Mouse (Mus musculus) retina, embryonic 14.5 days (tissue): ENCODE measurements around the gene Skap1.

ENCODE experiments used
- DNase-seq: peaks from one replicate; pipeline ENCODE4 v3.0.0-alpha.2; 2015; ENCODE audit warnings: low spot score

Skap1 gene

GRCm38 (mm10) chr11:96465426-96466056, 1.1 kb downstream of the Skap1 start:
- peak; percentile 7 for DNase-seq

- DNase-seq = no peak
Measured at GRCm38 (mm10) chr11:96466382-96466781, 2.0 kb downstream of the Skap1 start.

- DNase-seq = no peak
Measured at GRCm38 (mm10) chr11:96466987-96467386, 2.6 kb downstream of the Skap1 start.

GRCm38 (mm10) chr11:96468048-96468745, 3.8 kb downstream of the Skap1 start:
- no peak for DNase-seq

- DNase-seq = no peak
Measured at GRCm38 (mm10) chr11:96482711-96483110, 18.3 kb downstream of the Skap1 start.

GRCm38 (mm10) chr11:96483179-96483578, 18.8 kb downstream of the Skap1 start:
- no peak for DNase-seq

- no peak for DNase-seq
Measured at GRCm38 (mm10) chr11:96498481-96498880, 34.1 kb downstream of the Skap1 start.

GRCm38 (mm10) chr11:96501042-96501441, 36.6 kb downstream of the Skap1 start:
- no peak for DNase-seq

- DNase-seq = no peak
Measured at GRCm38 (mm10) chr11:96502948-96503347, 38.6 kb downstream of the Skap1 start.

GRCm38 (mm10) chr11:96504509-96505119, 40.2 kb downstream of the Skap1 start:
- peak; percentile 18 for DNase-seq

- no peak for DNase-seq
Measured at GRCm38 (mm10) chr11:96505841-96506240, 41.4 kb downstream of the Skap1 start.

- DNase-seq = no peak
Measured at GRCm38 (mm10) chr11:96515164-96515563, 50.8 kb downstream of the Skap1 start.

GRCm38 (mm10) chr11:96524541-96524940, 60.1 kb downstream of the Skap1 start:
- no peak for DNase-seq

GRCm38 (mm10) chr11:96526137-96526621, 61.8 kb downstream of the Skap1 start:
- DNase-seq = no peak

- no peak for DNase-seq
Measured at GRCm38 (mm10) chr11:96531757-96532433, 67.5 kb downstream of the Skap1 start.

- DNase-seq = no peak
Measured at GRCm38 (mm10) chr11:96534531-96534930, 70.1 kb downstream of the Skap1 start.

- peak; percentile 83 for DNase-seq
Measured at GRCm38 (mm10) chr11:96536146-96536545, 71.8 kb downstream of the Skap1 start.

GRCm38 (mm10) chr11:96542003-96542402, 77.6 kb downstream of the Skap1 start:
- DNase-seq = no peak

- DNase-seq = no peak
Measured at GRCm38 (mm10) chr11:96542561-96542960, 78.2 kb downstream of the Skap1 start.

GRCm38 (mm10) chr11:96546428-96546827, 82.0 kb downstream of the Skap1 start:
- no peak for DNase-seq

GRCm38 (mm10) chr11:96550960-96551703, 86.7 kb downstream of the Skap1 start:
- DNase-seq = no peak

- peak; percentile 83 for DNase-seq
Measured at GRCm38 (mm10) chr11:96553091-96553490, 88.7 kb downstream of the Skap1 start.
